Mouse (Mus musculus) kidney, embryonic 14.5 days (tissue): ENCODE results near the gene Ormdl1. TPM values are rescaled to one million over a fixed set of nuclear protein-coding genes. Genes with fewer than 3 reads are reported as not detected.

ENCODE experiments used
- polyA plus RNA-seq: library from polyadenylated mRNA; unstranded; fragments of >200 nt; fragmentation: Nextera tagmentation; extraction: Ambion mirVana; gene quantifications from 2 replicates; pipeline ENCODE4 v1.2.1, GENCODE M21; 2014

Ormdl1 gene
- polyA plus RNA-seq, 1 experiment from 2014 or later = 48.7 TPM

Other genes with a start within 250 kb of the Ormdl1 start
- gene Mstn, start 235.5 kb upstream of the Ormdl1 start, polyA plus RNA-seq = not detected in 2 replicates
- not detected in 2 replicates for gene 1700019A02Rik, start 109.5 kb upstream of the Ormdl1 start, polyA plus RNA-seq
- 12.6 and 22.7 TPM in 2 replicates for gene Pms1, start 77 bp upstream of the Ormdl1 start, polyA plus RNA-seq
- gene Gm28778, start within 50 bp of the Ormdl1 start, polyA plus RNA-seq = not detected in 2 replicates
- gene Osgepl1, start 16.5 kb downstream of the Ormdl1 start, polyA plus RNA-seq = 24.3 and 25.2 TPM in 2 replicates
- gene Asdurf, start 55.5 kb downstream of the Ormdl1 start, polyA plus RNA-seq = 1.5 TPM in 1 of 2 replicates, not detected in the other
- gene Gm28551, start 55.6 kb downstream of the Ormdl1 start, polyA plus RNA-seq = 0.73 and 0.85 TPM in 2 replicates
- 67.6 and 83.0 TPM in 2 replicates for gene Asnsd1, start 55.7 kb downstream of the Ormdl1 start, polyA plus RNA-seq